Mouse (Mus musculus) stomach, embryonic 16.5 days (tissue): ENCODE results near the gene Nol9. TPM values are rescaled to one million over a fixed set of nuclear protein-coding genes. Genes with fewer than 3 reads are reported as not detected.

Source experiments
- ATAC-seq: fragments of 200-750 bp; cut with Nextera tagmentation; 2 replicates; pipeline ENCODE4 v1.8.0; 2017; ENCODE audit warnings: moderate number of reproducible peaks, moderate TSS enrichment; ENCODE audit not compliant: insufficient read depth, low FRiP score
- H3K27ac ChIP-seq: fragments of 300-500 bp; sonication (generic); 2 replicates; pipeline ENCODE4 v1.5.1; 2014; ENCODE audit warnings: low read length
- H3K27me3 ChIP-seq: fragments of 300-500 bp; sonication (generic); 2 replicates; pipeline ENCODE4 v1.6.1; 2014; ENCODE audit warnings: low read length, control low read depth, mixed read lengths; ENCODE audit not compliant: control insufficient read depth, insufficient read depth
- H3K36me3 ChIP-seq: fragments of 300-500 bp; sonication (generic); 2 replicates; pipeline ENCODE4 v1.6.1; 2014; ENCODE audit warnings: low read length; ENCODE audit not compliant: control insufficient read depth, insufficient read depth
- H3K4me1 ChIP-seq: fragments of 300-500 bp; sonication (generic); 2 replicates; pipeline ENCODE4 v1.6.1; 2014; ENCODE audit warnings: low read length, control low read depth, mixed read lengths; ENCODE audit not compliant: control insufficient read depth, insufficient read depth
- H3K4me2 ChIP-seq: fragments of 300-500 bp; sonication (generic); 2 replicates; pipeline ENCODE4 v1.6.1; 2014; ENCODE audit warnings: low read depth, low read length, mixed read lengths
- H3K4me3 ChIP-seq: fragments of 300-500 bp; sonication (generic); replicated peaks from 2 replicates; pipeline ENCODE4 v1.5.1; 2014; ENCODE audit warnings: mild to moderate bottlenecking, low read length
- H3K9ac ChIP-seq: fragments of 300-500 bp; sonication (generic); 2 replicates; pipeline ENCODE4 v1.6.1; 2014; ENCODE audit warnings: low read length
- H3K9me3 ChIP-seq: fragments of 300-500 bp; sonication (generic); replicated peaks from 2 replicates; pipeline ENCODE4 v1.6.1; 2016; ENCODE audit warnings: low read length, control low read depth; ENCODE audit not compliant: control insufficient read depth
- WGBS: fragments of 180-500 bp; shearing (Covaris S2); extraction: QIAGEN DNeasy Blood & Tissue Kit; methylation state at CpG from one replicate; pipeline ENCODE4 v1.1.7; 2014; 5-methylcytosine and 5-hydroxymethylcytosine counted together
- polyA plus RNA-seq: library from polyadenylated mRNA; unstranded; fragments of >200 nt; fragmentation: Nextera tagmentation; extraction: Ambion mirVana; gene quantifications from 2 replicates; pipeline ENCODE4 v1.2.1, GENCODE M21; 2015

Gene Nol9
- polyA plus RNA-seq, 1 experiment from 2014 or later = 20.9 TPM

- WGBS = under 1% methylated on average over 112 of the region's 115 CpGs
- Histone ChIP-seq H3K9ac (peak overlapping the region; percentile 82), H3K4me3 (peak overlapping the region; percentile 68), H3K36me3 (peaks cover 3% of the 10 kb centered on the region; the same call in 1 of the 2 replicates), H3K4me2 (peak overlapping the region; percentile 99), H3K27ac (peak overlapping the region; percentile 93), H3K27me3 (no peaks in the 10 kb centered on the region), H3K9me3 (no peaks in the 10 kb centered on the region), H3K4me1 (peaks cover 43% of the 10 kb centered on the region)
- peak; percentile 53 for ATAC-seq
Measured at GRCm38 (mm10) chr4:152009076-152010051, 29.8 kb upstream of the Nol9 start.

DNA sequence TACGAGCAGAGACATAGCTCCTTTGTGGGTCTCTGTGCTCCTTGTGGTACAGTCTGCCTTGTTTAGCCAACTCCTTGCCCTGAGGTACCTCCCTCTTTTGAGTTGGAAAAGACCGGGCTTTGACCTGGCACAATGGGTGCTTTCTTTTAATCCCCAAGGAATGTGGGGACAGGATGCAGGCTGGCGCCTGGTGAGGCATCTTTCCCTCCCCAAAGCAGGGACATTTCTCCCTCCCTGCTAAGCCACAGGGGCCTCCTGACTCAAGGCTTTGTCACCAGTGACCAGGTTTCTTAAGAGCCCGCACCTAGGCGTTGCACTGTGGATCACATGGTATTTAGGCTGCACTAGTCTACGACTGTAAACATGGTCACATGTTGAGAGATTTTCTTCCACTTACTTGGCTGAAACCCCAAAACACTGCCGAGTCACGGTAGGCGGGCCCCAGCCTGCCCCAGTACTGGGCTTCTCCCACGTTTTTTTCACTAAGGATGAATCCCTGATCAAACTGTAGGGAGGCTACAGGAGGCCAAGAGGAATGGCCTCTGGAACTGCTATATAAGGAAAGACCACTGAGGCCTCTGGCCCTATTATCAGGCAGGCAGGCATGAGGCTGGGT lies 28.9 kb upstream of the Nol9 start:
- H3K27ac ChIP-seq = peak overlapping the region; percentile 93
- peaks cover 43% of the 10 kb centered on the region for H3K4me1 ChIP-seq
- H3K27me3 ChIP-seq = no peaks in the 10 kb centered on the region
- peaks cover 3% of the 10 kb centered on the region; the same call in 1 of the 2 replicates for H3K36me3 ChIP-seq
- H3K4me2 ChIP-seq = peak overlapping the region; percentile 99
- H3K9me3 ChIP-seq = no peaks in the 10 kb centered on the region
- ATAC-seq = peak; percentile 42; the same call in 1 of the 2 replicates
- H3K9ac ChIP-seq = peak overlapping the region; percentile 82
- 1% methylated on average over 10 of the region's 10 CpGs for WGBS
- peak overlapping the region; percentile 68 for H3K4me3 ChIP-seq

DNA sequence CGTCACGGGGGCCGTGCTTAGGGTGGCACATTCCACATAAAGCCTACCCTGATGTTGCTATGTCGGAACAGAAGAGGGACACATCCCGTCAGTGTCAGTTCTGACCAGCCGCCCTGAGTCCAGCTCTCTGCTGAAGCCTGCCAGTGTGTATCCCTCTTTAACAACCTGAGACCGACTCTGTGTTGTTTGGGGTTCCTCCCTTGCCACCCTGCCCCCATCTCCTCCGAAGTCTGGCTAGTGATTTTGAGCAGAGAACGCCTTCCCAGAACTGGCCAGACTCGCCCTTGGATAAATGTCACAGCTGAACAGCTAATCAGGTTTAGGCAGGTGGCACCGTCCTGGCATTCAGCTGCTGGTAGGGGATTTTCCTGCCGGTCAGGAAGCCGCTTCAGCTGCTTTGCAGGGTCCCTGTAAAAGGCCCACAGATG lies 28.4 kb upstream of the Nol9 start:
- Histone ChIP-seq H3K4me1 (peaks cover 43% of the 10 kb centered on the region), H3K4me2 (peak overlapping the region; percentile 99), H3K9me3 (no peaks in the 10 kb centered on the region), H3K36me3 (peaks cover 7% of the 10 kb centered on the region; the same call in 1 of the 2 replicates), H3K9ac (peak overlapping the region; percentile 82), H3K4me3 (peak overlapping the region; percentile 68), H3K27ac (peak overlapping the region; percentile 93), H3K27me3 (no peaks in the 10 kb centered on the region)
- ATAC-seq = peak; percentile 1; the same call in 1 of the 2 replicates
- WGBS = 12% methylated on average over 13 of the region's 13 CpGs

DNA sequence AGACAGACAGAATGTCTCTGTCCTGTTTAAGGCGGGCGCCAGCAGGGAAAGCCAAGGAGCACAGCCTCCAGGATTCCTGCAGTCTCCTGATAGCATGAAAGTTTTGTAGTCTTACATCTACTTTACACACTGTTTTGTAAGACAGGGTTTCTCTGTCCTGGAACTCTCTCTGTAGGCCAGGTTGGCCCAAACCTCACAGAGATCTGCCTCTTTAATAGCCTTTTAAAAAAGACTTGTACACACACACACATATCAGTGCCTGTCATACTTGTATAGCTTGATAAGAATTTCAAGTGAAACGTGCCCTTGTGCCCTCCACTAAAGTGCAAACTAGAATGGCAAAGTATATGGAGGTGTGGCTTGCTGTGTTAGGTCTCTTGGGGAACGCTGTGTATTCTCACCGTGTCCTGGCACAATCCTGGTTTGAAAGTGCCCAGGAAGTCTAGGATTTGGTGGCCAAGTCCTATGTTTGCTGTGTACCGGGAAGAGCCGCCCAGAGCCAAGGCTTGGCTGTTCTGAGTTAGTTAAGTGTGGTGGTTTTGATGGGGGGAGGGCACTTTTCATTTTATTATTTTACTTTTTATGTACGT lies 27.9 kb upstream of the Nol9 start:
- Histone ChIP-seq H3K9ac (peak overlapping the region; percentile 82), H3K4me2 (peak overlapping the region; percentile 99), H3K4me1 (peaks cover 43% of the 10 kb centered on the region), H3K27ac (peak overlapping the region; percentile 93), H3K36me3 (peaks cover 7% of the 10 kb centered on the region; the same call in 1 of the 2 replicates), H3K9me3 (no peaks in the 10 kb centered on the region), H3K27me3 (no peaks in the 10 kb centered on the region), H3K4me3 (peak overlapping the region; percentile 68)
- 61% methylated on average over 8 of the region's 8 CpGs for WGBS
- ATAC-seq = no peak

GRCm38 (mm10) chr4:152012109-152012508 lies 27.0 kb upstream of the Nol9 start:
- Histone ChIP-seq H3K4me1 (peaks cover 38% of the 10 kb centered on the region), H3K4me2 (peak overlapping the region; percentile 99; the same call in 1 of the 2 replicates), H3K27me3 (no peaks in the 10 kb centered on the region), H3K36me3 (peaks cover 7% of the 10 kb centered on the region; the same call in 1 of the 2 replicates), H3K9ac (no peak overlapping the region), H3K4me3 (no peak overlapping the region), H3K9me3 (no peaks in the 10 kb centered on the region), H3K27ac (no peak overlapping the region)
- WGBS = 83% methylated on average over 16 of the region's 16 CpGs
- no peak for ATAC-seq

- 84% methylated on average over 12 of the region's 12 CpGs for WGBS
- H3K27ac ChIP-seq = no peak overlapping the region
- H3K9ac ChIP-seq = no peak overlapping the region
- H3K4me2 ChIP-seq = no peak overlapping the region
- H3K4me3 ChIP-seq = no peak overlapping the region
- peaks cover 28% of the 10 kb centered on the region for H3K4me1 ChIP-seq
- H3K9me3 ChIP-seq = no peaks in the 10 kb centered on the region
- ATAC-seq = no peak
- no peaks in the 10 kb centered on the region for H3K27me3 ChIP-seq
- H3K36me3 ChIP-seq = peaks cover 9% of the 10 kb centered on the region; the same call in 1 of the 2 replicates
Measured at GRCm38 (mm10) chr4:152013036-152013813, 25.9 kb upstream of the Nol9 start.

DNA sequence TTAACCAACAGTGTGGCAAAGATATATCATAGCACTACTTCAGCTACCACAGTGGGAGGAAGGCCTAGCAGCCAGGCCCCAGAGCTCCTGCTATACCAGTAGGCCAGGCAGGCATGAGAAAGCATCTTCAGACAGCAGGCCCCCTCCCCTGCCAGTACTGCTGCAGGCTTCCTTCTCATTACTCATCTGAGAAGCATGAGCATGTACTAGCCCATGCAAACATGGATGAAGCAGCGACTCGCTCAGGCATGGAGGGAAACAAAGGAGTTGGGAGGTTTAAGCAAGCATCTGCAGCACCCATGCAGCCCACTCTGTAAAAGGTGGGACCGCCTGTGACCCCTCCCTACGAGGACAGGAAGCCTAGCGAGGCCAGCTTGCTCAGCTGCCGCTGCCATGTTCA lies 20.0 kb upstream of the Nol9 start:
- ATAC-seq = no peak
- Histone ChIP-seq H3K27ac (peak overlapping the region; percentile 29; the same call in 1 of the 2 replicates), H3K9me3 (no peaks in the 10 kb centered on the region), H3K4me2 (no peak overlapping the region), H3K27me3 (no peaks in the 10 kb centered on the region), H3K36me3 (peaks cover 21% of the 10 kb centered on the region), H3K9ac (no peak overlapping the region), H3K4me1 (0 out of 2 replicates have a peak, but pooled peaks cover 3% of the 10 kb centered on the region), H3K4me3 (no peak overlapping the region)
- WGBS = 78% methylated on average over 6 of the region's 6 CpGs

DNA sequence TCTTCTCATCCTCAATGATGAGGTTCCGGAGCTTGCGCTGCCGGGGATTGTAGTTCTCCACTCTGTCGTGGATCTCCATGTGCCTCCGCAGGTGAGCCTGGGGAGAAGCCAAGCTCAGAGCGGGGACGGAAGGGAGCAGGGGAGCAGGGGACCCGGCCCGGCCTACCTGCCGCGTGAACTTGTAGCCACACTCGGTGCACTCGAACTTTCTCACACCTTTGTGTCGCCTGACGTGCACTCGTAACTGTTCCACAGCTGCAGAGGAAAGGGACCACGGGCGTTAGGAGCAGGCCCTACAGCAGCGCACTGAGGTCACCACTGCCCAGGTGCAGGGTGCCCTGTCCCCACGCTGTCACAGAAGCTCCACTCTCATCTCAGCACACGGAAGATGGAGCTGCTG lies 19.1 kb upstream of the Nol9 start:
- peak overlapping the region; percentile 19; the same call in 1 of the 2 replicates for H3K27ac ChIP-seq
- no peak for ATAC-seq
- no peak overlapping the region for H3K4me2 ChIP-seq
- peaks cover 3% of the 10 kb centered on the region; the same call in 1 of the 2 replicates for H3K4me1 ChIP-seq
- 91% methylated on average over 21 of the region's 21 CpGs for WGBS
- H3K9ac ChIP-seq = no peak overlapping the region
- no peak overlapping the region for H3K4me3 ChIP-seq
- no peaks in the 10 kb centered on the region for H3K9me3 ChIP-seq
- H3K27me3 ChIP-seq = no peaks in the 10 kb centered on the region
- H3K36me3 ChIP-seq = peaks cover 18% of the 10 kb centered on the region
